In genomic region chr3:108085281-108085720, GRCm38 (mm10) we compare ENCODE assay signal across 8 mouse cellular contexts. TPM values are rescaled to one million over a fixed set of nuclear protein-coding genes. Genes with fewer than 3 reads are reported as not detected.
DNase-seq lines count a peak whose midpoint lies in the region; ATAC-seq and TF ChIP-seq lines count a peak whose summit lies in the region.

No protein-coding gene starts in this region.

- peak overlapping the region; percentile 73 for H3K9ac ChIP-seq in kidney, embryonic 14.5 days (ENCODE audit: low read depth, low read length)
- peak overlapping the region; percentile 68 for H3K9ac ChIP-seq in limb, embryonic 14.5 days (ENCODE audit: low read depth, low read length, severe bottlenecking)
- peak overlapping the region; percentile 76 for H3K9ac ChIP-seq in midbrain, embryonic 16.5 days (ENCODE audit: low read depth, low read length)

- TF ChIP-seq CTCF in C2C12 (IDR thresholded peaks at IDR 0.05; ENCODE audit: control insufficient read depth, insufficient read depth, insufficient read length), result no peak
- TF ChIP-seq CTCF in embryonic fibroblast, embryonic 13.5 days (IDR thresholded peaks at IDR 0.05; ENCODE audit: borderline replicate concordance, insufficient read depth, low read length), result no peak

- H3K27ac ChIP-seq in embryonic fibroblast, embryonic 13.5 days (ENCODE audit: insufficient read depth, low read length), result peak overlapping the region; percentile 95
- peak overlapping the region; percentile 95 for H3K27ac ChIP-seq in heart, embryonic 10.5 days
- H3K27ac ChIP-seq in kidney, embryonic 14.5 days (ENCODE audit: low read depth, low read length), result peak overlapping the region; percentile 94
- peak overlapping the region; percentile 76 for H3K27ac ChIP-seq in limb, embryonic 14.5 days (replicated peaks; ENCODE audit: low read depth, low read length)
- peak overlapping the region; percentile 75 for H3K27ac ChIP-seq in midbrain, embryonic 16.5 days (ENCODE audit: low read length)

- peaks cover 70% of the 10 kb centered on the region for H3K79me2 ChIP-seq in C2C12 (ENCODE audit: control insufficient read depth, insufficient read depth)

- H3K4me1 ChIP-seq in embryonic fibroblast, embryonic 13.5 days (ENCODE audit: control insufficient read depth, insufficient read depth, low read length), result peaks cover 19% of the 10 kb centered on the region
- peaks cover 79% of the 10 kb centered on the region for H3K4me1 ChIP-seq in heart, embryonic 10.5 days
- H3K4me1 ChIP-seq in kidney, embryonic 14.5 days (ENCODE audit: control insufficient read depth, insufficient read depth, low read length), result peaks cover 32% of the 10 kb centered on the region
- peaks cover 45% of the 10 kb centered on the region for H3K4me1 ChIP-seq in limb, embryonic 14.5 days (ENCODE audit: control insufficient read depth, insufficient read depth, low read length)
- H3K4me1 ChIP-seq in midbrain, embryonic 16.5 days (ENCODE audit: control insufficient read depth, insufficient read depth, low read length), result peaks cover 31% of the 10 kb centered on the region

- H3ac ChIP-seq in C2C12 (ENCODE audit: control insufficient read depth, insufficient read length, low read depth), result peak overlapping the region; percentile 79

- TF ChIP-seq POLR2A in embryonic fibroblast, embryonic 13.5 days (IDR thresholded peaks at IDR 0.05; ENCODE audit: low read depth, low read length), result peak; percentile 76
- TF ChIP-seq POLR2A in limb, embryonic 14.5 days (IDR thresholded peaks at IDR 0.05; ENCODE audit: borderline replicate concordance, extremely low read depth, insufficient read depth, insufficient read length), result 0 out of 2 replicates have a peak, but pooled peaks have one; percentile 23

- under 1% methylated on average over 14 of the region's 14 CpGs for WGBS in heart, embryonic 10.5 days
- 1% methylated on average over 12 of the region's 14 CpGs for WGBS in kidney, embryonic 14.5 days
- 0% methylated on average over 14 of the region's 14 CpGs for WGBS in limb, embryonic 14.5 days
- under 1% methylated on average over 14 of the region's 14 CpGs for WGBS in midbrain, embryonic 16.5 days

- no peaks in the 10 kb centered on the region for H3K27me3 ChIP-seq in C2C12 (ENCODE audit: control insufficient read depth, insufficient read depth, insufficient read length)
- no peaks in the 10 kb centered on the region for H3K27me3 ChIP-seq in heart, embryonic 10.5 days (ENCODE audit: insufficient read depth, poor library complexity, severe bottlenecking)
- no peaks in the 10 kb centered on the region for H3K27me3 ChIP-seq in kidney, embryonic 14.5 days (ENCODE audit: control insufficient read depth, insufficient read depth, low read length)
- no peaks in the 10 kb centered on the region for H3K27me3 ChIP-seq in limb, embryonic 14.5 days (ENCODE audit: control insufficient read depth, insufficient read depth, low read length)
- no peaks in the 10 kb centered on the region for H3K27me3 ChIP-seq in midbrain, embryonic 16.5 days (ENCODE audit: control insufficient read depth, insufficient read depth, low read depth, low read length)

- peak overlapping the region; percentile 96 for H3K4me2 ChIP-seq in kidney, embryonic 14.5 days (replicated peaks; ENCODE audit: low read depth, low read length)
- peak overlapping the region; percentile 100 for H3K4me2 ChIP-seq in limb, embryonic 14.5 days (replicated peaks; ENCODE audit: low read depth, low read length, severe bottlenecking)
- H3K4me2 ChIP-seq in midbrain, embryonic 16.5 days (ENCODE audit: low read length), result peak overlapping the region; percentile 94

- H3K4me3 ChIP-seq in C2C12 (ENCODE audit: insufficient read depth, poor library complexity, severe bottlenecking), result peak overlapping the region; percentile 79
- H3K4me3 ChIP-seq in embryonic fibroblast, embryonic 13.5 days (ENCODE audit: insufficient read depth, low read length), result peak overlapping the region; percentile 79
- H3K4me3 ChIP-seq in heart, embryonic 10.5 days, result peak overlapping the region; percentile 79
- peak overlapping the region; percentile 78 for H3K4me3 ChIP-seq in kidney, embryonic 14.5 days (ENCODE audit: low read length)
- H3K4me3 ChIP-seq in limb, embryonic 14.5 days (replicated peaks; ENCODE audit: low read length), result peak overlapping the region; percentile 64
- H3K4me3 ChIP-seq in midbrain, embryonic 16.5 days (ENCODE audit: low read depth, low read length), result peak overlapping the region; percentile 67

- peaks cover 38% of the 10 kb centered on the region for H3K79me3 ChIP-seq in C2C12 (ENCODE audit: low read depth)

- H3K36me3 ChIP-seq in C2C12 (ENCODE audit: control insufficient read depth, insufficient read depth), result peaks cover 19% of the 10 kb centered on the region
- peaks cover 6% of the 10 kb centered on the region for H3K36me3 ChIP-seq in heart, embryonic 10.5 days
- peaks cover 10% of the 10 kb centered on the region; the same call in 1 of the 2 replicates for H3K36me3 ChIP-seq in kidney, embryonic 14.5 days (ENCODE audit: control insufficient read depth, insufficient read depth, low read length)
- H3K36me3 ChIP-seq in limb, embryonic 14.5 days (ENCODE audit: control insufficient read depth, insufficient read depth, low read length), result peaks cover 3% of the 10 kb centered on the region
- H3K36me3 ChIP-seq in midbrain, embryonic 16.5 days (ENCODE audit: control insufficient read depth, insufficient read depth, low read length), result no peaks in the 10 kb centered on the region

- ATAC-seq in kidney, embryonic 14.5 days (ENCODE audit: low FRiP score, low TSS enrichment), result peak; percentile 87
- peak; percentile 87 for ATAC-seq in limb, embryonic 14.5 days (ENCODE audit: low FRiP score, low read depth)
- ATAC-seq in midbrain, embryonic 16.5 days, result peak; percentile 89

- DNase-seq in brain, adult 2 months (ENCODE audit: low read depth, low spot score), result peak; percentile 96
- peak; percentile 97 for DNase-seq in heart, embryonic 10.5 days (ENCODE audit: low spot score)
- peak; percentile 94 for DNase-seq in limb, embryonic 14.5 days (ENCODE audit: low spot score)
- DNase-seq in spleen, postnatal 10 days (ENCODE audit: low spot score in 2 of 2), result peak; percentile 75 to 87

- no peaks in the 10 kb centered on the region for H3K9me3 ChIP-seq in heart, embryonic 10.5 days
- no peaks in the 10 kb centered on the region for H3K9me3 ChIP-seq in kidney, embryonic 14.5 days (ENCODE audit: control insufficient read depth, low read length)
- H3K9me3 ChIP-seq in limb, embryonic 14.5 days (ENCODE audit: control insufficient read depth, low read length), result no peaks in the 10 kb centered on the region
- no peaks in the 10 kb centered on the region for H3K9me3 ChIP-seq in midbrain, embryonic 16.5 days (replicated peaks; ENCODE audit: control insufficient read depth, low read length, poor library complexity, severe bottlenecking)

TF ChIP-seq in C2C12, 6 proteins besides CTCF, POLR2A, EP300 and RAD21:
- TF ChIP-seq MAX (IDR thresholded peaks at IDR 0.05) (no peak), FOSL1 (IDR thresholded peaks at IDR 0.05; ENCODE audit: insufficient read depth, low read length, poor library complexity, severe bottlenecking) (no peak), MYOD1 (IDR thresholded peaks at IDR 0.05; ENCODE audit: control insufficient read depth, insufficient read length, low read depth) (no peak), CEBPB (IDR thresholded peaks at IDR 0.05; ENCODE audit: low read depth) (no peak), MYOG (IDR thresholded peaks at IDR 0.05; ENCODE audit: control insufficient read depth, extremely low read depth, insufficient read length) (no peak), USF1 (IDR thresholded peaks at IDR 0.05; ENCODE audit: low read depth) (no peak)

RNA-seq across cellular contexts. Expression of gene Ampd2, which starts 1.1 kb away (rescaled TPM):
- polyA plus RNA-seq in C2C12 (2012; fragmentation: generic; extraction: Trizol), result 58.3 TPM
- 48.3 and 50.0 TPM in 2 replicates for polyA plus RNA-seq in embryonic fibroblast, embryonic 13.5 days (2011; ENCODE audit: insufficient read length, low read depth, missing spikeins)
- polyA plus RNA-seq in heart, embryonic 10.5 days (2016; fragmentation: Nextera tagmentation; extraction: Ambion mirVana), result 57.5 and 62.8 TPM in 2 replicates
- polyA plus RNA-seq in kidney, embryonic 14.5 days (2014; fragmentation: Nextera tagmentation; extraction: Ambion mirVana), result 36.8 and 43.4 TPM in 2 replicates
- polyA plus RNA-seq in limb, embryonic 14.5 days (2012; rRNA removed), result 116 and 161 TPM in 2 replicates
- polyA plus RNA-seq in limb, embryonic 14.5 days (2014; fragmentation: Nextera tagmentation; extraction: Ambion mirVana), result 35.8 and 38.7 TPM in 2 replicates
- 71.2 and 72.4 TPM in 2 replicates for polyA plus RNA-seq in midbrain, embryonic 16.5 days (2015; fragmentation: Nextera tagmentation; extraction: Ambion mirVana)

RNA-seq across cellular contexts. Expression of gene Gnat2, which starts 7.3 kb away (rescaled TPM):
- polyA plus RNA-seq in C2C12 (2012; fragmentation: generic; extraction: Trizol), result 1.1 TPM
- polyA plus RNA-seq in embryonic fibroblast, embryonic 13.5 days (2011; ENCODE audit: insufficient read length, low read depth, missing spikeins), result 1.0 and 1.1 TPM in 2 replicates
- polyA plus RNA-seq in heart, embryonic 10.5 days (2016; fragmentation: Nextera tagmentation; extraction: Ambion mirVana), result 1.1 and 1.9 TPM in 2 replicates
- 1.5 and 2.1 TPM in 2 replicates for polyA plus RNA-seq in kidney, embryonic 14.5 days (2014; fragmentation: Nextera tagmentation; extraction: Ambion mirVana)
- 0.70 and 0.88 TPM in 2 replicates for polyA plus RNA-seq in limb, embryonic 14.5 days (2012; rRNA removed)
- polyA plus RNA-seq in limb, embryonic 14.5 days (2014; fragmentation: Nextera tagmentation; extraction: Ambion mirVana), result 0.70 and 0.91 TPM in 2 replicates
- polyA plus RNA-seq in midbrain, embryonic 16.5 days (2015; fragmentation: Nextera tagmentation; extraction: Ambion mirVana), result 0.15 and 0.19 TPM in 2 replicates

RNA-seq across cellular contexts. Expression of gene Gstm4, which starts 40.6 kb away (rescaled TPM):
- 0.39 TPM for polyA plus RNA-seq in C2C12 (2012; fragmentation: generic; extraction: Trizol)
- 11.1 and 11.5 TPM in 2 replicates for polyA plus RNA-seq in embryonic fibroblast, embryonic 13.5 days (2011; ENCODE audit: insufficient read length, low read depth, missing spikeins)
- polyA plus RNA-seq in heart, embryonic 10.5 days (2016; fragmentation: Nextera tagmentation; extraction: Ambion mirVana), result 16.9 and 21.1 TPM in 2 replicates
- polyA plus RNA-seq in kidney, embryonic 14.5 days (2014; fragmentation: Nextera tagmentation; extraction: Ambion mirVana), result 17.2 and 18.4 TPM in 2 replicates
- polyA plus RNA-seq in limb, embryonic 14.5 days (2012; rRNA removed), result 14.4 and 14.5 TPM in 2 replicates
- 14.4 and 16.2 TPM in 2 replicates for polyA plus RNA-seq in limb, embryonic 14.5 days (2014; fragmentation: Nextera tagmentation; extraction: Ambion mirVana)
- polyA plus RNA-seq in midbrain, embryonic 16.5 days (2015; fragmentation: Nextera tagmentation; extraction: Ambion mirVana), result 22.2 and 23.1 TPM in 2 replicates

Comparison
In these comparisons a context has a peak if more than half of its experiments do, and no peak if none do; other contexts are left out.
1. Peak in every context shown above with its lines: DNase-seq, ATAC-seq, H3K4me3 ChIP-seq and H3K27ac ChIP-seq.